Mouse (Mus musculus) embryonic facial prominence, embryonic 15.5 days (tissue): ENCODE measurements around the gene Vwa3b. TPM values are rescaled to one million over a fixed set of nuclear protein-coding genes. Genes with fewer than 3 reads are reported as not detected.
"Not testable (repeated sequence)": the region's sequence is repeated elsewhere in the genome, so short reads cannot be mapped to it uniquely, and the experiment has no call there.

Source experiments
- ATAC-seq: fragments of 200-750 bp; cut with Nextera tagmentation; 2 replicates; pipeline ENCODE4 v1.8.0; 2017; ENCODE audit warnings: low read depth, moderate TSS enrichment; ENCODE audit not compliant: insufficient number of reproducible peaks, low FRiP score, low TSS enrichment
- H3K27ac ChIP-seq: fragments of 300-500 bp; sonication (generic); replicated peaks from 2 replicates; pipeline ENCODE4 v1.5.1; 2015; ENCODE audit warnings: mild to moderate bottlenecking, inconsistent platforms
- H3K27me3 ChIP-seq: fragments of 300-500 bp; sonication (generic); 2 replicates; pipeline ENCODE4 v1.6.1; 2015; ENCODE audit warnings: inconsistent platforms
- H3K36me3 ChIP-seq: fragments of 300-500 bp; sonication (generic); 2 replicates; pipeline ENCODE4 v1.6.1; 2015; ENCODE audit warnings: mild to moderate bottlenecking, inconsistent platforms
- H3K4me1 ChIP-seq: fragments of 300-500 bp; sonication (generic); 2 replicates; pipeline ENCODE4 v1.6.1; 2015; ENCODE audit warnings: inconsistent platforms
- H3K4me2 ChIP-seq: fragments of 300-500 bp; sonication (generic); replicated peaks from 2 replicates; pipeline ENCODE4 v1.6.1; 2015; ENCODE audit warnings: mild to moderate bottlenecking, inconsistent platforms
- H3K4me3 ChIP-seq: fragments of 300-500 bp; sonication (generic); replicated peaks from 2 replicates; pipeline ENCODE4 v1.5.1; 2015; ENCODE audit warnings: mild to moderate bottlenecking, inconsistent platforms
- H3K9ac ChIP-seq: fragments of 300-500 bp; sonication (generic); 2 replicates; pipeline ENCODE4 v1.6.1; 2015; ENCODE audit warnings: inconsistent platforms
- H3K9me3 ChIP-seq: fragments of 300-500 bp; sonication (generic); replicated peaks from 2 replicates; pipeline ENCODE4 v1.6.1; 2016; ENCODE audit warnings: inconsistent platforms
- WGBS: fragments of 180-500 bp; shearing (Covaris S2); methylation state at CpG from one replicate; pipeline ENCODE4 v1.1.7; 2015; 5-methylcytosine and 5-hydroxymethylcytosine counted together
- polyA plus RNA-seq: library from polyadenylated mRNA; unstranded; fragments of >200 nt; fragmentation: Nextera tagmentation; extraction: Ambion mirVana; gene quantifications from 2 replicates; pipeline ENCODE4 v1.2.1, GENCODE M21; 2015

Vwa3b gene
- polyA plus RNA-seq, 1 experiment from 2014 or later: 2.9 TPM

DNA sequence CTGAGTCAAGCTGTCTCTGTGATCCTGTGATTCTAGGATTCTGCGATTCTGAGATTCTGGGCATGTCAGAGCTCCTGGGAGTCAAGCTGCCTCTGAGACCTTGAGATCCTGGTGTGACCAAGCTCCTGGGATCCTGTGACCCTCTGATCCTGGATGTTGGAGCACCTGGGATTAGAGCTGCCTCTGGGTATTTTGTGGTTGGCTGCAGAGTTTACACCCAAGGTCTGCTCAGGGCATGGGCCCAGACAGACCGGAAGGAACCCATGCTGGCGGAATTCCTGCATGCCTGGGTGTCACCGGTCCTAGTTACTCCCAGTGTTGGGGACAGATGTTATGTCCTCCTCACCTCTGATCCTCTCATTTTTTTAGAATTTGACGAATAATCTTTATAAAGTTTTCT, 32.1 kb upstream of the Vwa3b start:
- Histone ChIP-seq H3K9ac (no peak overlapping the region), H3K4me2 (no peak overlapping the region), H3K36me3 (no peaks in the 10 kb centered on the region), H3K27me3 (no peaks in the 10 kb centered on the region), H3K27ac (no peak overlapping the region), H3K4me3 (no peak overlapping the region), H3K4me1 (peaks cover 7% of the 10 kb centered on the region; the same call in 1 of the 2 replicates), H3K9me3 (no peaks in the 10 kb centered on the region)
- 90% methylated on average over 5 of the region's 5 CpGs for WGBS
- no peak for ATAC-seq

DNA sequence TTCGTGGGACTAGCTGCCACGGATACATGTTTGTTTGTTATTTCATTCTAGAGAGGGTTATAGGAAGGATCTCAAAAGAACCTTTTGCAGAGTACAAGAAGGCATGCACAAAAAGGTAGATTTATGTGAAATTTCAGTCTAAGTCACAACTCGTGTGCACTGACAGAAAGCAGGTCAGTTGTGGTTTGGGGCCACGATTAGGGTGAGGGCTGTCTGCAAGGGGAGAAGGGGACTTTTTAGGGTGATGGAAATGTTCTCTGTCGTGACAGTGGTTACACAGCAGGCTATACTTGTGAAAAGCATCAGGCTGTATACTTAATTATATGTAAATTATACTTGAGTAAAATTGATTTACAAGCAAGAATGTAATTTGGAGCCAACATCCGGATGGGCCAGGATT, 30.6 kb upstream of the Vwa3b start:
- Histone ChIP-seq H3K4me2 (no peak overlapping the region), H3K4me1 (peaks cover 7% of the 10 kb centered on the region; the same call in 1 of the 2 replicates), H3K27me3 (no peaks in the 10 kb centered on the region), H3K4me3 (no peak overlapping the region), H3K9me3 (no peaks in the 10 kb centered on the region), H3K36me3 (no peaks in the 10 kb centered on the region), H3K27ac (no peak overlapping the region), H3K9ac (no peak overlapping the region)
- ATAC-seq: no peak
- WGBS: 52% methylated on average over 6 of the region's 6 CpGs

DNA sequence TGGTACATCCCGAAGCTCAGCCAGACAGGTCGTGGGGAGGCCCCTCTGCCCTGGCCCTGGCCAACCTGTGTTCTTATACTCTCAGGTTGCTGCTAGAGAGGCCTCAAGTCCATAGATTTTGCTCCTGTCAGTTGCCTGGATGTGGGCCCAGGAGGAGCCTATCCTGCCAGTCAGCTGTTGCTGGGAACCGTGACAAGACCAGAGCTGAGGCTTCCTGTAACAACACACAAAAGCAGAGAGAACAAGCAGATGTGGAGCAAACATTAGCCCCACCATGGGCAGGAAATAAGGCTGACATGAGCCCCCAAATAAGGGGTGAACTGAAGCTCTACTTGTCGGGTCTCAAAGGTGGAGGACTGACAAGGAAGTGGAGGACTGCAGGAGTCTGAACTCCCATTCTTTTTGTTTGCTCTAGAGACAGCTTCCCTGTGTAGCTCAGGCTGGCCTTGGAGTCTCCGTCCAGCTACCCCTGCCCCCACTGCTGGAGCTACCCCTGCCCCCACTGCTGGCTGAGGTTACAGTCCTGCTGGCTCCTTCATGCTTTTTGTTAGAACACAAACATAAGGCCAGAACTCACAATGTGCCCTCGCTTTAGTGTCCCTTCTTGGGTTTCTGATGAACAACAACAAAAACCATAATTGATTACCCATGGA, 29.7 kb upstream of the Vwa3b start:
- no peak overlapping the region for H3K9ac ChIP-seq
- peaks cover 7% of the 10 kb centered on the region; the same call in 1 of the 2 replicates for H3K4me1 ChIP-seq
- H3K4me2 ChIP-seq: no peak overlapping the region
- no peak; the same call in 1 of the 2 replicates for ATAC-seq
- H3K9me3 ChIP-seq: no peaks in the 10 kb centered on the region
- H3K4me3 ChIP-seq: no peak overlapping the region
- H3K36me3 ChIP-seq: no peaks in the 10 kb centered on the region
- 0 out of 2 replicates have a peak overlapping the region, but pooled peaks have one; percentile 28 for H3K27ac ChIP-seq
- H3K27me3 ChIP-seq: no peaks in the 10 kb centered on the region
- 49% methylated on average over 6 of the region's 6 CpGs for WGBS

DNA sequence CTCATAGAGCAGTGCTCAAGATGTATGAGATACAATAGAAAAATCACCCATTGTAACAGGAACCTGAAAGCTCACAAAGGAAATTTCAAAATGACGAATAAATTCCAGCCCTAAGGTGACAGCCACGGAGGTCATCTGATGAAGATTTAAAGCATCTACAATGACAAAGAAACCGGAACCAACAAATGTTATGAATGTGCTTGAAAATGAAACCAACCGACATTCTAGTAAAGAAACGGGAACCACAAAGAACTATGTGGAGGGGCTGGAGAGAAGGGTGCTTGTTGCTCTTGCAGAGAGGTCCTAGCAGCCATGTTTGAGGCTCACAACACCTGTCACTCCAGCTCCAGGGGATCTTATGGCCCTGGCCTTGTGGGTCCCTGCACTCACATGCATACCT, 26.1 kb upstream of the Vwa3b start:
- no peak for ATAC-seq
- 58% methylated on average over 5 of the region's 5 CpGs for WGBS
- Histone ChIP-seq H3K27ac (no peak overlapping the region), H3K36me3 (no peaks in the 10 kb centered on the region), H3K9me3 (no peaks in the 10 kb centered on the region), H3K9ac (no peak overlapping the region), H3K4me2 (no peak overlapping the region), H3K27me3 (no peaks in the 10 kb centered on the region), H3K4me1 (peaks cover 7% of the 10 kb centered on the region; the same call in 1 of the 2 replicates), H3K4me3 (no peak overlapping the region)

DNA sequence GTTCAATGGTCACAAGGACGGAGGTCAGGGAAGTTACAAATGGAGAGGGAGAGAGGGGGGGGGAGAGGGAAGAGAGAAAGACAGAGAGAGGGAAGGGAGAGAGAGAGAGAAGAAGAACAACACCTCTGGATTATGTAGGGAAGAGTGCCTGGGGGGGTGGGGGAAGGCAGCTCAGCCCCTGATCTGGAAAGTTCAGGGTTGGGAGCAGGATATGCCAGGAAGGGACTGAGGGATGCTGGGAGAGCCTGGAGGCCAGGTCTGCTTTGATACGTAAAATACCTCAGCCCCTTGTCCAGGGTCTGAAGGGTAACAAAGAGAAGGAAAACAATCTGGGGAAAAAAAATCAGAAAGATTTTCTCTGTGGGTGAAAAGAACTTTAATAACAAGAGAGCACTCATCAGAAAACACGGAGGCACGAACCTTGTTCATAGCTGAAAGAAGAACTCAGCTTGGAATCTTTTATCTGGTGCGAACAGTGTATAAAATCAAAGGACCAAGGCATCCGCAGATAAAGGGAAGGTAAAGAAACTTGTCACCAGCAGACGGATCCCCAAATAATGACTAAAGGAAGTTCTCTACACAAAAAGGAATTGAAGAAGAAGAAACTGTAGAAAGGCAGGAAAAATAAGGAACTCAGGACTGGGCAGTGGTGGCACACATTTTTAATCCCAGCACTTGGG, 24.6 kb upstream of the Vwa3b start:
- H3K4me3 ChIP-seq: no peak overlapping the region
- 43% methylated on average over 7 of the region's 7 CpGs for WGBS
- H3K27ac ChIP-seq: no peak overlapping the region

DNA sequence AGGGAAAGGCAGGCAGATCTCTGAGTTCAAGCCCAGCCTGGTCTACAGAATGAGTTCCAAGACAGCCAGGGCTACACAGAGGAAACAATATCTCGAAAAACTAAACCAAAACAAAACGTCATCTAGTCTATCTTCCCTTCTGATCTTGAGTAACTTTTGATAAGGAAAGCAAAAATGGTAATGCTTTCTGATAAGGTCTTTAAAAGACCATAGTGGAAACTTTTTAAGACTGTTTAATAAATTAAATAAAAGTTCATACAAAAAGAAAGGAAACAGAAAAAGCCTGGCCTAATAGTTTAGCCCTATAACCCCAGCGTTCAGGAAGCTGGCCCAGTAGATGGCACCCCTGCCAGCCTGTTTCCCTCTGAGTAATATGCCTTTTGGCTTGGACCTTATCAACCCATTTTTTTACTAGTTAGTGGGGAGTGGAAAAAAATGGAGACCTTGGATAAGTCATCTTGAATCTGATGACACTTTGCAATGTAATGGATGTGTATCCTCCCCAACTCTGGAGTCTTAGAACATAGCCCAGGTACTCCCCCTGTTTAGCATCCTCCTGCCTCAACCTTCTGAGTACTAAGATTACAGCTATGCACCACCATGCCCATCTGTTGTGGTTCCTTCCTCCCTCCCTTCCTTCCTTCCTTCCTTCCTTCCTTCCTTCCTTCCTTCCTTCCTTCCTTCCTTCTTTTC, 23.9 kb upstream of the Vwa3b start:
- H3K4me3 ChIP-seq: no peak overlapping the region
- no peaks in the 10 kb centered on the region for H3K36me3 ChIP-seq
- no peaks in the 10 kb centered on the region for H3K9me3 ChIP-seq
- no peaks in the 10 kb centered on the region for H3K27me3 ChIP-seq
- ATAC-seq: no peak
- no peak overlapping the region for H3K4me2 ChIP-seq
- no peaks in the 10 kb centered on the region for H3K4me1 ChIP-seq
- 61% methylated on average over 3 of the region's 3 CpGs for WGBS
- no peak overlapping the region for H3K9ac ChIP-seq
- no peak overlapping the region for H3K27ac ChIP-seq

More for the DNA sequence above, 24.6 kb upstream of the Vwa3b start:
- Histone ChIP-seq H3K4me2 (no peak overlapping the region), H3K9ac (no peak overlapping the region), H3K9me3 (no peaks in the 10 kb centered on the region), H3K36me3 (no peaks in the 10 kb centered on the region), H3K4me1 (0 out of 2 replicates have a peak, but pooled peaks cover 2% of the 10 kb centered on the region), H3K27me3 (no peaks in the 10 kb centered on the region)
- ATAC-seq: no peak

DNA sequence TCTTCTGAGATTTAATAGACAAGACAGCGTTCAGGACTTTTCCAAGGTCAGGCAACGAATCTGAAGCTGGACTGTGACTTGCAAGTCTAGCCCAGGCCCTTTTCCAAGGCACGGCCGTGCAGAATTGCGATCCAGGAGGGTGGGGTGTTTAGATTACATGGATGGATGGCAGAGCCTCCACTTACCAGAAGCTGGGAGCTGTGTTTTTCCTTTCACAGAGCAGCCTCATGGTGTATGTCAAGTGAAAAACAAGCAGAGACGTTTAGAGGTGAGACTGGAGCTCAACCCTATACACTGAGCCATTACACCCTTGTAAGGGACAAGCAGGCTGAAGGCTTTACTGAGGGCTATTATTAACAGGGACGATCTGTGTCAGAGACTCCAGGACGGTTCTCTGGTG, 21.9 kb upstream of the Vwa3b start:
- no peaks in the 10 kb centered on the region for H3K36me3 ChIP-seq
- WGBS: 56% methylated on average over 8 of the region's 8 CpGs
- H3K4me3 ChIP-seq: no peak overlapping the region

DNA sequence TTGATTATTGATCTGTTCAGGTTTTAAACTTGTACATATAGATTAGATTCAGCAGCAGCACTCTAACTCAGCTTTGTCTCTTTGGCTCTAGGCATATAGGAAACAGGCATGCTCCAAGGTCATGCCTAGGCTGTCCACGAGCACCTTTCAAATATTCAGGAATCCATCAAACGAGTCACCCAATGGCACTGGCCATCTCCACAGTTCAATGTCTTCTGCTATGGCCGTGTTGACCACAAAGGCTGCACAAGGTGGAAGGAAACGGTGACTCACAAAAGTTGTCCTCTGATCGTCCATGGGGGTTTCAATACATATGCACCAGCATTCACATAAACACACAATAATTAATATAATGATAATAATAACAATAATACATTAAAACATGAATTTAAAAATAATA, 21.4 kb upstream of the Vwa3b start:
- H3K9ac ChIP-seq: no peak overlapping the region
- 87% methylated on average over 5 of the region's 5 CpGs for WGBS
- no peak overlapping the region for H3K4me3 ChIP-seq
- ATAC-seq: no peak
- no peaks in the 10 kb centered on the region for H3K27me3 ChIP-seq
- H3K36me3 ChIP-seq: no peaks in the 10 kb centered on the region
- H3K27ac ChIP-seq: no peak overlapping the region
- no peak overlapping the region for H3K4me2 ChIP-seq
- no peaks in the 10 kb centered on the region for H3K9me3 ChIP-seq
- H3K4me1 ChIP-seq: no peaks in the 10 kb centered on the region

More for the DNA sequence above, 21.9 kb upstream of the Vwa3b start:
- Histone ChIP-seq H3K4me1 (no peaks in the 10 kb centered on the region), H3K9me3 (no peaks in the 10 kb centered on the region), H3K27ac (no peak overlapping the region), H3K9ac (no peak overlapping the region), H3K4me2 (no peak overlapping the region), H3K27me3 (no peaks in the 10 kb centered on the region)
- ATAC-seq: no peak

DNA sequence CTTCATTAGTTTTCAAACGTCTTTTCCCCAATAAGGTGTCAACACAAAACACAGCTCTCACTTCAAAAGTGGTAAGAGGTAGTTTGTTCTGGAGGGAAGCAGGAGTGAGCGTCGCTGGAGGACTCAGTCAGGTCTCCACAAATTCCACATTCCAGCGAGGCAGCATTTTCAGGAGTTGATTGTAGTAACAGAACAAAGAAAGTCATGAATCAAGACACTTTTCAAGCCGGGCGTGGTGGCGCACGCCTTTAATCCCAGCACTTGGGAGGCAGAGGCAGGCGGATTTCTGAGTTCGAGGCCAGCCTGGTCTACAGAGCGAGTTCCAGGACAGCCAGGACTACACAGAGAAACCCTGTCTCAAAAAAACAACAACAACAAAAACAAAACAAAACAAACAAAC, 19.9 kb upstream of the Vwa3b start:
- H3K9ac ChIP-seq, H3K4me3 ChIP-seq, H3K27me3 ChIP-seq, ATAC-seq, H3K27ac ChIP-seq, H3K4me1 ChIP-seq, H3K9me3 ChIP-seq, H3K4me2 ChIP-seq, H3K36me3 ChIP-seq: not testable (repeated sequence)
- WGBS: 86% methylated on average over 11 of the region's 11 CpGs

DNA sequence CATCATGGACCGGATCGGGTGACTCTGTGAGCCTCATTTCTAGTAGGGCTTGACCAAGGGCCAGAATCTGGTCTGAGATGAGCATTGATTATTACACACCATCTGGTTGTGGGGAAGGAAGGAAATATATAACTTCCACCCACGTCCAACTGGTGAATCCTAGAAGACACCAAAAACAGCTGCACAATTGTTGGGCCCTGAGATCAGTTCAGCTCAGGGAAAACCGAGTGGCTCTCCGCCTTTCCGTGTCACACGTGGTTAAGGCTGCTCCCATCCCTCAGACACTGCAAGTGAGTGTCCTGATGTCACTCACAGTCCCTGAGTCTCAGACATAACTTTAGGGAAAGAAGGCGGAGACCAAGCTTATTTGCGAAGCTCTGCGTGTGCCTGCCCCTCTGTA, 16.5 kb upstream of the Vwa3b start:
- Histone ChIP-seq H3K36me3 (no peaks in the 10 kb centered on the region), H3K27ac (no peak overlapping the region), H3K9me3 (no peaks in the 10 kb centered on the region), H3K4me1 (no peaks in the 10 kb centered on the region), H3K4me2 (no peak overlapping the region), H3K4me3 (no peak overlapping the region), H3K27me3 (no peaks in the 10 kb centered on the region), H3K9ac (no peak overlapping the region)
- ATAC-seq: no peak
- WGBS: 60% methylated on average over 10 of the region's 10 CpGs

DNA sequence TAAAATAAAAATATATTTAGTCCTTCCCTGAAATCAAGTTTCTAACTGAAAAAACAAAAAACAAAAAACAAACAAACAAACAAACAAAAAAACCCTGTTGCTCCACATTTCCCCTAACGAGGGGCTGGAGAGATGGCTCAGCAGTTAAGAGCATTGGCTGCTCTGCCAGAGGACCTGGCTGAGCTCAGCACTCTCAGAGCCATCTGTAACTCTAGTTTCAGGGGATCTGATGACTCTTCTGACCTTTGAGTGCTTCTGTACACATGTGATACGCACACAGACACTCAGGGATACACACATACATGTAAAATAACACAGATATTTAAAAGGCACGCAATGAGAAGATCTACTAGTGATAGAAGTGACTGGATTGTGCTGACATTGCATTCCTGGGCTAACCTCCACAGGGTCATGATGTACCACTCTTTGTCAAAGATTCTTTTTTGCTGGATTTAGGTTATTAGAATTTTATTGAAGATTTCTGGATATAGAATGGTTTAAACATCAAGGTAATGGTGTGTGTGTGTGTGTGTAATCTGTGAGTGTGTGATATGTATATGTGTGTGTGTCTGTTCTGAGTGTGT, 14.7 kb upstream of the Vwa3b start:
- Histone ChIP-seq H3K27ac (no peak overlapping the region), H3K4me1 (no peaks in the 10 kb centered on the region), H3K9ac (no peak overlapping the region), H3K4me2 (no peak overlapping the region), H3K9me3 (no peaks in the 10 kb centered on the region), H3K27me3 (no peaks in the 10 kb centered on the region), H3K36me3 (no peaks in the 10 kb centered on the region), H3K4me3 (no peak overlapping the region)
- WGBS: 79% methylated on average over 3 of the region's 3 CpGs
- ATAC-seq: no peak
